ENCODE assay signal across 8 mouse cellular contexts in the genomic region with DNA sequence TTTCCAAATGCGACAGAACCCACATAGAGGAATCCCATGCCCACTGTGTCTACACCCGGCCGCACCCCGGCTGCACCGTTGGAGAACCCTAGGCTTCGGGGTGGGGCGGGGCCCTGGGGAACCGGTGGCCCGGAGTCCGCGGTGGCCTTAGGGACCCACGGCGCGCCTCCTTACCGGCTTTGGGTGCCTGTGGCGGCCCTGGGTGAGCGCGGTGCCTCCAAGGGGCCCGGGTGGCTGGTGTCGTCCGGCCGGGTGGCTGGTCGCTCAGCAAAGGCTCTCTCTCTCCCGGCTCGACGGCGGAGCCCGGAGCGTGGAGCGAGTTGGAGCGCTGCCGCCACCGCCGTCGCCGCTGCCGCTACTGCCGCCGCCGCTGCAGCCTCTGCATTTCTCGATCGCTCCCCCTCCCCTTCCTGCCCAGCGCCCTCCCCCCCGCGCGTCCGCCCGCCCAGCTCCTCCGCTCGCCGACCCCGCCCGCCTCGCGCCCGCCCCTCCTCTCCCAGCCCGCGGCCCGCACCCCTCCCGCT. TPM values are rescaled to one million over a fixed set of nuclear protein-coding genes. Genes with fewer than 3 reads are reported as not detected.
DNase-seq lines count a peak whose midpoint lies in the region; ATAC-seq lines count a peak whose summit lies in the region.

Gene Basp1 (minus strand): TSS at position 387 of the 524 bp plus-strand sequence.

- 1% methylated on average over 47 of the region's 60 CpGs for WGBS in embryonic facial prominence, embryonic 10.5 days
- under 1% methylated on average over 34 of the region's 60 CpGs for WGBS in heart, embryonic 10.5 days
- under 1% methylated on average over 29 of the region's 60 CpGs for WGBS in kidney, embryonic 15.5 days
- under 1% methylated on average over 42 of the region's 60 CpGs for WGBS in liver, embryonic 13.5 days (ENCODE audit: insufficient replicate concordance)

- peak within 1 kb of the TSS; percentile 73 for H3K4me2 ChIP-seq in kidney, embryonic 15.5 days
- H3K4me2 ChIP-seq in liver, embryonic 13.5 days: peak within 1 kb of the TSS; percentile 58

- no peaks in the 10 kb centered on the region; the same call in 1 of the 2 replicates for H3K27me3 ChIP-seq in embryonic facial prominence, embryonic 10.5 days (replicated peaks; ENCODE audit: low read depth, poor library complexity, severe bottlenecking)
- H3K27me3 ChIP-seq in heart, embryonic 10.5 days (ENCODE audit: insufficient read depth, poor library complexity, severe bottlenecking): no peaks in the 10 kb centered on the region
- no peaks in the 10 kb centered on the region for H3K27me3 ChIP-seq in kidney, embryonic 15.5 days
- peaks cover 44% of the 10 kb centered on the region for H3K27me3 ChIP-seq in liver, embryonic 13.5 days

- peak within 1 kb of the TSS; percentile 74 for H3K9ac ChIP-seq in kidney, embryonic 15.5 days
- H3K9ac ChIP-seq in liver, embryonic 13.5 days: peak within 1 kb of the TSS; percentile 52

- ATAC-seq in kidney, embryonic 15.5 days (replicated peaks; ENCODE audit: low FRiP score): peak; percentile 55
- ATAC-seq in liver, embryonic 13.5 days (ENCODE audit: low read depth): peak; percentile 45; the same call in 1 of the 2 replicates

- peaks cover 15% of the 10 kb centered on the region for H3K36me3 ChIP-seq in embryonic facial prominence, embryonic 10.5 days (replicated peaks)
- H3K36me3 ChIP-seq in heart, embryonic 10.5 days: no peaks in the 10 kb centered on the region
- no peaks in the 10 kb centered on the region for H3K36me3 ChIP-seq in kidney, embryonic 15.5 days
- no peaks in the 10 kb centered on the region for H3K36me3 ChIP-seq in liver, embryonic 13.5 days

- H3K27ac ChIP-seq in embryonic facial prominence, embryonic 10.5 days (replicated peaks): peak within 1 kb of the TSS; percentile 95
- H3K27ac ChIP-seq in heart, embryonic 10.5 days: peak within 1 kb of the TSS; percentile 92
- H3K27ac ChIP-seq in kidney, embryonic 15.5 days: peak within 1 kb of the TSS; percentile 88
- no peak within 1 kb of the TSS for H3K27ac ChIP-seq in liver, embryonic 13.5 days

- no peaks in the 10 kb centered on the region for H3K9me3 ChIP-seq in embryonic facial prominence, embryonic 10.5 days
- no peaks in the 10 kb centered on the region for H3K9me3 ChIP-seq in heart, embryonic 10.5 days
- no peaks in the 10 kb centered on the region for H3K9me3 ChIP-seq in kidney, embryonic 15.5 days (replicated peaks)
- H3K9me3 ChIP-seq in liver, embryonic 13.5 days (replicated peaks): no peaks in the 10 kb centered on the region

- DNase-seq in layer of hippocampus, adult 11-12 months (ENCODE audit: low spot score): peak; percentile 64
- DNase-seq in layer of hippocampus, adult 9-10 months (ENCODE audit: low spot score): no peak
- DNase-seq in embryonic facial prominence, embryonic 10.5 days (ENCODE audit: low spot score): peak; percentile 92
- peak; percentile 81 for DNase-seq in heart, embryonic 10.5 days (ENCODE audit: low spot score)
- DNase-seq in liver, embryonic 13.5 days: no peak
- peak; percentile 83 for DNase-seq in neural tube, embryonic 10.5 days (ENCODE audit: extremely low spot score, low spot score)
- peak; percentile 49 for DNase-seq in testis, postnatal 14 days (ENCODE audit: low spot score)

- peak within 1 kb of the TSS; percentile 98 for H3K4me3 ChIP-seq in embryonic facial prominence, embryonic 10.5 days
- H3K4me3 ChIP-seq in heart, embryonic 10.5 days: peak within 1 kb of the TSS; percentile 84
- H3K4me3 ChIP-seq in kidney, embryonic 15.5 days (replicated peaks): peak within 1 kb of the TSS; percentile 88
- peak within 1 kb of the TSS; percentile 59 for H3K4me3 ChIP-seq in liver, embryonic 13.5 days (replicated peaks)

- H3K4me1 ChIP-seq in embryonic facial prominence, embryonic 10.5 days: peaks cover 50% of the 10 kb centered on the region
- peaks cover 17% of the 10 kb centered on the region; the same call in 1 of the 2 replicates for H3K4me1 ChIP-seq in heart, embryonic 10.5 days
- peaks cover 19% of the 10 kb centered on the region; the same call in 1 of the 2 replicates for H3K4me1 ChIP-seq in kidney, embryonic 15.5 days
- peaks cover 4% of the 10 kb centered on the region; the same call in 1 of the 2 replicates for H3K4me1 ChIP-seq in liver, embryonic 13.5 days (replicated peaks)

RNA-seq across cellular contexts. Expression of gene Basp1, which starts in this region (rescaled TPM):
- polyA plus RNA-seq in embryonic facial prominence, embryonic 10.5 days (2016; fragmentation: Nextera tagmentation; extraction: Ambion mirVana): 48.4 and 50.7 TPM in 2 replicates
- 8.8 and 22.0 TPM in 2 replicates for polyA plus RNA-seq in heart, embryonic 10.5 days (2016; fragmentation: Nextera tagmentation; extraction: Ambion mirVana)
- polyA plus RNA-seq in kidney, embryonic 15.5 days (2015; fragmentation: Nextera tagmentation; extraction: Ambion mirVana): 26.1 and 29.5 TPM in 2 replicates
- polyA plus RNA-seq in liver, embryonic 13.5 days (2015; fragmentation: Nextera tagmentation; extraction: Ambion mirVana): 2.2 and 2.4 TPM in 2 replicates

Comparison
In these comparisons a context has a peak if more than half of its experiments do, and no peak if none do; other contexts are left out.
1. DNase-seq: peak in layer of hippocampus, adult 11-12 months (single experiment), embryonic facial prominence, embryonic 10.5 days (single experiment), heart, embryonic 10.5 days (single experiment), neural tube, embryonic 10.5 days (single experiment) and testis, postnatal 14 days (single experiment); none in layer of hippocampus, adult 9-10 months (single experiment) and liver, embryonic 13.5 days (single experiment).
2. Peak in every context shown above with its lines, with median percentiles within 50 percentile points of each other: H3K4me3 ChIP-seq.